Mouse (Mus musculus): ENCODE measurements around the gene Sergef. TPM values are rescaled to one million over a fixed set of nuclear protein-coding genes. Genes with fewer than 3 reads are reported as not detected.

The Sergef gene
- total RNA-seq, 2 experiments from 2014 or later, result 62.2 to 69.4 TPM

DNA sequence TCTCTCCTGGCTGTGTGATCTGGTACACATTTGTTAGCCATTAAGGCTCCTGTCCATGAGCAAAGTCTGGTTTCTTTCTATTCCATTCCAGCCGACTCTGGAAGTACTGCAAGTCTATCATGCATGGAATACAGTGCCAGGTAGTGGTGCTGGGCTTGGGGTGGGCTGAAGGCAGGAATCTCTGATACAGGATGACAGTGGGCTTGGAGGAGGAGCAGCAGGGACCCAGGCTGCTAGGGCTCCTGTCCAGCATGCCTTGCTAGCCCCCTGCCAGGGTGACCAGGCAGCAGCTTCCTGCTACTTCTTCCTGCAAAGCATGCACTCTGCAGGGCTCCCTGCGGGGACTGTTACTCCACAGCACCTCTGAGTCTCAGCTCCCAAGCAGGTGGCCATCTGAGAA is 128.8 kb downstream of the Sergef start:
- intact Hi-C loops (cut with DNase I), result no loop called here
- no peak for DNase-seq

DNA sequence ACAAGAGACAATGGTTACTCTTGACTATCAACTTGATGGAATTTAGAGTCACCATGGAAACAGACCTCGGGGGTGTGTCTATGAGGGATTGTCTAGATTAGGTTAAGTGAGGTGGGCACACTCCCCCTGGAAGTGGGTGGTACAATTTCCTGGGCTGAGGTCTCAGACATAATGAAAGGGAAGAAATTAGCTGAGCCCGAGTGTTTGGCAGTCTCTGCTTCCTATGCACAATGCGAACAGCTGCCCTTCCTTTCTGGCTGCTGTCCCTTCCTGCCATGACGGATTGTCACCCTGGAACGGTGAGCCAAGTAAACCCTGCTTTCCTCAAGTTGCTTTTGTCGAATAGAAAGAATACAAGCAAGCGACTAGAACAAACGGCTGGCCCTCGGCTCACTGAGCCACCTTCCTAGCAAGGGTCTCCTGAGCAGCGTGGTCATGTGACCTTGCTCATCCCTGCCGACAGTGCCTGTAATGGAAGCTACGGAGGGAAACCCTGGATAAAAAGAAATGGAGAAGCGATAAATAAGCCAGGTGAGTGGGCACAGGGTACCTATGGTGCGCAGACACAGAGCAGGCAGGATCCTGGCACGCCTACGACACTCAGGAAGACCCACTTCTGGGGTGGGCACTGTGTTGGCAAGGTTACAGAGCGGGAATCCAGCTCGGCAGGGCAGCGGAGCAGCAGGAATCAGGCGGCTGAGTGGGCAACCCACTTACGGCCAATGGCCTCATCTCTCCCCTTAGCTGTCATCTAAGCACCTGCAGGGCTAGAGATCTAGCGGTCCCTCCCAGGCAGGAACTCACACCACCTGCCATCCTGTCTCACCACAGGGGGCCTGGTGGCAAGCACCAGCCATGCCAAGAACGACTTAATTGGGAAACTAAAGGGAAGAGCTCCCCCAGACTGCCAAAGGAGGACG is 130.0 kb downstream of the Sergef start:
- DNase-seq, result peak; percentile 87
- intact Hi-C loops (cut with DNase I), result no loop called here

GRCm38 (mm10) chr7:46508590-46509318 is 130.9 kb downstream of the Sergef start:
- intact Hi-C loops (cut with DNase I), result no loop called here
- no peak for DNase-seq

- intact Hi-C loops (cut with DNase I), result no loop called here
- peak; percentile 56 for DNase-seq
Measured at GRCm38 (mm10) chr7:46504157-46504556, 135.4 kb downstream of the Sergef start.

DNA sequence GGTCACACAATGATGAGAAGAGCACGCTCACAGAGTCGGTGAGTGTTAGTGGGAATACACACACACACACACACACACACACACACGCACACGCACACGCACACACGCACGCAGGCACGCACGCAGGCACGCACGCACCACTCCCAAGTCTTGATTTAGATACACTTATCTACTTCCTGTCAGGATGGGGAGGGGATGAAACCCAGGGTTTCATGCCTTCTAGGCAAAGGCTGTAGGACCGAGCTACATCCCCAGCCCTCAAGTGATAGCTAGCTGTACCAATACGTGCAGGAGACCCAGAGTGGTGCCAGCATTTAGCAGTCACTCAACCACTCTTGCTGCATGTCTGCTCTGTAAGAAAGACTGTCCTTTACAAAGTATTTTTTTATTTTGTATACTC is 137.0 kb downstream of the Sergef start:
- no peak for DNase-seq
- intact Hi-C loops (cut with DNase I), result no loop called here

DNA sequence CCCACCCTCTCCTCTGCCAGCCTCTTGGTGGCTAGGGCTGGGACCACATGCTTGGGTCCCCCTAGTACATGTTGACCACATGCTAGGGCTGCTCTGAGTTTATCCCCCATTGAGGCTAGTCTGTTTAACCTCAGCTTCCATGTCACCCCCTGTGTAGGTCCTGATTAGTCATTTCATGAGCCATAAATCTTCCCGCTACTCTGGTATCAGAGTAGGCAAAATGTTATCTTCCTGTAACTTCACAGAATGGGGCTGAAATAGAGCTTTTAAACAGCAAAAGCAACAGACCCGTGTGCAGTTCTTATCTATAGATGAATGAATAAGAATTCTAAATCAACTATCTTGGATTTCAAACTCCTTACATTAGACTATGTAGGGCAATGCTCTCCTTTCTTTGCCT is 138.1 kb downstream of the Sergef start:
- no peak for DNase-seq
- intact Hi-C loops (cut with DNase I), result no loop called here

DNA sequence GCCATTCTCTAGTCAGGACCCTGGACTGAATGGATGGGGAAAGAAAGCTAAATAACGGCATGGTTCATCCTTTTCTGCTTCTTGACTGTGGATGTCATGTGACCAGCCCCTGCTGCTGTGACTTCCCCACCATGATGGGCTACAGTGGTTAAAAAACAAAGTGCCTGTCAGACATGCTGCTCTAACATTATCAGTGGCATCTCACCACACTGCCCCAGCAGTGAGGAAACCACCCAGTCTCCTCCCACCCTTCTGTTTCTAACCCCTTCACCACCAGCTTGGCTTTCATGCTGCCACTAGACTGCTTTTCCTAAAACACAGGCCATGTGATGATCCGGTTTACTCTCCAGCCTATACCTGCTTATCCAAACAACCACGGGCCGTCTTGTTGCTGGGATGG is 140.0 kb downstream of the Sergef start:
- intact Hi-C loops (cut with DNase I), result no loop called here
- no peak for DNase-seq

DNA sequence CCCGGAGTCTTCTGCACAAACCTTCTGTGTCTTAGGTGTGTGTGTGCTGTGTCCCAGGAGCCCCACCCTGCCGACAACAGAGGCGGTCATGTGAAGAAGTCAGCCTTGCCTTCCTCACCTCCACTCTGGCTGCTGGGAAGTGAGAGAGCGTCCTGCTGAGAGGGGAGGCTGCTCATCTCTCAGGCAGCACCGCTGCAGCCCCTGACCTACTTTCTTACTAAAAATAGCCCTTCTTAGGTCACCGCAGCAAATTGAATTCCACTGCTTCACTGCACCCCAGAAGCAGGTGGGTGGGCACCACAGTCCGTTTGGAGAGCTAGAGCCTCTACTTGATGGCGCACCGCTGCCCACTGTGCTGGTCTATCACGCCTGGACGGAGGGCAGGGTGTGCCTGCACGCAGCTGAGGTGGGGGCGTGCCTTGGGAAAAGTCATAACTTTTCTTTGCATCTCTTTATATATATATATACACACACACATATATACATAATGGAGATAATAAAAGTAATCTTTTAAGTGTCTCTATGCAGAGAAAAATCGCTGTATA is 147.4 kb downstream of the Sergef start:
- intact Hi-C loops (cut with DNase I), result no loop called here
- DNase-seq, result no peak

DNA sequence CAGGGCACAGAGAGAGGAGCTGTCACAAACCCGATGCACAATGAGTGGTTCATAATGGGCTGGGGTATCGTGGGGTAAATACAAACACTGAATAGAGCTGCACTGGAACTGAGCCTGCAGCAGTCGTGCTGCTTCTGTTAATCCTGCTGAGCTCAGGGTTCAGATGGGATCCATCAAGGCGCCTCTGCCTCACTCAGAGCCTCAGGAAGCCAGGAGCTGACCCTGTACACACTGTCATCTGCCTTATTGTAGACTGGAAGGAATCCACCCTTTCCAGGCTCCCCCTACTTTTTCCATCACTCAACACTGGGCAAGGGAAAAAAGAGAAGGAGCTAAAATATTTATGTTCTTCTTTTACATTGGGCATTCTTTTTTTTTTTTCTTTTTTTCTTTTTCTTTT is 152.3 kb downstream of the Sergef start:
- intact Hi-C loops (cut with DNase I), result no loop called here
- no peak for DNase-seq

GRCm38 (mm10) chr7:46486761-46487160 is 152.8 kb downstream of the Sergef start:
- intact Hi-C loops (cut with DNase I), result no loop called here
- no peak for DNase-seq

- DNase-seq, result no peak
- intact Hi-C loops (cut with DNase I), result no loop called here
Measured at GRCm38 (mm10) chr7:46484223-46484622, 155.4 kb downstream of the Sergef start.

DNA sequence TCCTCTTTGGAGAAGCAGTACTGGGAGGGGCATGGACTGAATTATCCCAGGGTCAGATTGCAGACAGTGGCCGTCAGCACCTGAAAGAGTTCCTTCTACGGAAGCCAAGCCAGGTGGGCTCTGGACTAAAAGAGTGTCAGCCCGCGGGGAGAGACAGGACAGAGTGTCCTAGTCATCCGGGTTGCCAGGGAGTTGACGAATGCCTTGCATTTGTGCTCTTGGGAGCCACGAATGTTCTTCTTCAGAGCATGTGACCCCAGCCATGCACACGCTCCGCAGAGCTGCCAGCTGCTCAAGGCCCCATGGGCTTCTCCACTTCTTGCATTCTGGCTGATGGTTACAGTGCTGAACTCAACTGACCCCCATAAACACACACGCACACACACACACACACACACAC is 156.6 kb downstream of the Sergef start:
- intact Hi-C loops (cut with DNase I), result no loop called here
- DNase-seq, result no peak

- DNase-seq, result no peak
- intact Hi-C loops (cut with DNase I), result no loop called here
Measured at GRCm38 (mm10) chr7:46482099-46482531, 157.5 kb downstream of the Sergef start.

DNA sequence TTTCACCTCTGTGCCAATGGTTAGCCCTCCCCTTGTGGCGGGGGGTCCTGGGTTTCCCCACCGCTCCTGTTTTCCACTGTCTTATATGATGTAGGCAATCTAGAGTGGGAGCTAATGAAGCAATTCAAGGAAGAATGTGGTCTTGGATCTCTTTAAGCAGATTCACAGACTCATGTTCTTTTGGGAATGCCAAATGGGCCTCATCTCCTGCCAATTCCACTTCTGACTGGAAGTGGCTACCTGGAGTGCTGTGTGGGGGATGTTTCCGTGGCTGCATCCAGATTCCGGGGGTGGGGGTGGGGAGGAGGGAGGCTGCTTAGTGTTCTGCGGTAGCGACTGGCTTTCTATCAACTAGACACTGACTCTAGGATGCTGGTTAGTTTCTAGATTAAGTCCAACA is 159.8 kb downstream of the Sergef start:
- intact Hi-C loops (cut with DNase I), result no loop called here
- no peak for DNase-seq

DNA sequence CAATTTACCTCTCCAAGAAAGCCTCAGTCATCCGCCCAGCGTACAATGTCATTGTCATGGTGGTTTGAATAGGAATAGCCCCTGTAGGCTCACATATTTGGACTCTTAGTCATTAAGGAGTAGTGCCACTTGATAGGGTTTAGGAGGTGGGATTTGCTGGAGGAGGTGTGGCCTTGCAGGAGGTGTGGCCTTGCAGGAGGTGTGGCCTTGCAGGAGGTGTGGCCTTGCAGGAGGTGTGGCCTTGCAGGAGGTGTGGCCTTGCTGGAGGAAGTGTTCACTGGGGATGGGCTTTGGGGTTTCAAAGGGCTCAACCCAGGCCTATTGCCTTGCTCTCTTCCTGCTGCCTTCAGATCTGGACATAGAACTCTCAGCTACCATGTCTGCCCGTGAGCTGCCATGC is 162.2 kb downstream of the Sergef start:
- intact Hi-C loops (cut with DNase I), result no loop called here
- no peak for DNase-seq

- DNase-seq, result peak; percentile 71
- intact Hi-C loops (cut with DNase I), result no loop called here
Measured at GRCm38 (mm10) chr7:46475464-46475863, 164.1 kb downstream of the Sergef start.

DNA sequence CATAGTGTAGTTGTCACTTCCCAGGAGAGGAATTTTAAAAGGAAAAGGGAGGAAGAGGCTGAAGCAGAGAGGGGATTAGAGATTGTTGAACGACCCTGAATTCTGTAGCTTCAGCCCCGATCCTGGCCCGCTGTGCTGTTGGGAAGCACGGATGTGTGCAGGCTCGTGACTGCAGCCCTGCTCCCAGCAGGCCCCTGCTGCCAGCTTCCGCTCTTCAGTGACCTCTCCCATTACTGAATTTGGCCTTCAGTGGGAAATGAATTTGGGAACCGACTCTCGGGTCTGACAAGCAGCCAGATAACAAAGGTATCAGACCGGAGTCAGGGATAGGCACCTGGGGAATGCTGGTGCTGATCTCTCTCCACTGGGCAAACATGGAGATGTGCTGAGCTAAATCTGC is 166.5 kb downstream of the Sergef start:
- intact Hi-C loops (cut with DNase I), result no loop called here
- peak; percentile 15 for DNase-seq

DNA sequence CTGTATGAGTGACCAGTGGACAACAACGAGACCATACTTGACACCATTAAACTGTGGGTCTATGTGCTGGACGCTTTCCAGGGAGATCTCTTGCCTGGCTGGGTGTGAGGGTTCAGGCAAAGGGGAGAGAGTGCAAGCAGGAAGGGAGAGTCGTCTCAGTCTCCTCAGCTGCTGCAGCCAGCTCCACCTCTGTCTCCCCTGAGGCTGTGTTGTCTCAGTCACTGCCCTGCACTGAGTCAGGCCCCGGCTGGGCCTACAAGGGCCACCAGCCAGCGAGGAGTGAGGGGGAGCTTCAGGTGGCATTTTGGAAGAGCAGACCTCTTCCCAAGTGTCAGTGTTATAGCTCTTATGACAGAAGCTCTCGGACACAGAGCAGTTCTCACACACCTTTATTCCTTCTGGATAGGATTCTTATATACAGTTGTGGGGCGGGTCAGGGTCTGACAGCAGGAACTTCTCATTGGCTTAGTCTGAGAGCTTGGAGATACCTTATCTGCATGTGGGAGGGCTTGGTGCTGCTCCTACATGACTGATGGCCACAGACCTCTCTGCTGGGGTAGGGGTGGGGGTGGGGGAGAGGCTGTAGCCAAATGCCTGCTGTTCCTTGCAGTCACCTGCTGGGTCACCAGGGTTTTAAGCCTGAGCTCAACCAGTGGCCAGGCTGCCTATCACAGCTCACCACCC is 168.4 kb downstream of the Sergef start:
- no peak for DNase-seq
- intact Hi-C loops (cut with DNase I), result no loop called here

- intact Hi-C loops (cut with DNase I), result no loop called here
- DNase-seq, result no peak
Measured at GRCm38 (mm10) chr7:46469542-46469941, 170.1 kb downstream of the Sergef start.

DNA sequence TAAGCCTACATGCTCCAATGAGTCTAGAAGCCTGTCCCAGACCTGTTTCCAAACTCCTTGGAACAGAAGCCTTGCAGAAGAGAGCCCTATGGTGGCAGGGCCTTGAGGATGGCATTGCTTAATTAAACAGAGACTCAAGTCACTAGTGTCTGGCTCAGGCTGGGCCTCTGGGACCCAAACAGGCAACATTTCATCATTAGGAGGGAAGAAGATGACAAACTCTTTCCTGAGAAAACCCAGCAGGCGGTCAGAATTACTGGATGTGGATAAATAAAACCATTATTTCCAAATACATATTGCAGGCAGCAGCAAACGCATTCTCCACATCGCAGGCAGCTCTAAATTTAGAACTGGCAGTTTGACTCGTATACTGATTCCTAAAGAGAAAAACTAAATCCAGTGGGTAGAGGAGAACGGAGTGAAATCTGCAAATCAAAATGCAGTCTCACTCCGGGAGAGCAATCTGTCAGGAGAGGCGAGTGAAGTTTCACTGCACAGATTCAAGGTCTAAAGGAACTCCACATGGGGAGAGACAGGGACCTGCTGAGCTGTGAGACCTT is 173.1 kb downstream of the Sergef start:
- intact Hi-C loops (cut with DNase I), result no loop called here
- DNase-seq, result no peak

DNA sequence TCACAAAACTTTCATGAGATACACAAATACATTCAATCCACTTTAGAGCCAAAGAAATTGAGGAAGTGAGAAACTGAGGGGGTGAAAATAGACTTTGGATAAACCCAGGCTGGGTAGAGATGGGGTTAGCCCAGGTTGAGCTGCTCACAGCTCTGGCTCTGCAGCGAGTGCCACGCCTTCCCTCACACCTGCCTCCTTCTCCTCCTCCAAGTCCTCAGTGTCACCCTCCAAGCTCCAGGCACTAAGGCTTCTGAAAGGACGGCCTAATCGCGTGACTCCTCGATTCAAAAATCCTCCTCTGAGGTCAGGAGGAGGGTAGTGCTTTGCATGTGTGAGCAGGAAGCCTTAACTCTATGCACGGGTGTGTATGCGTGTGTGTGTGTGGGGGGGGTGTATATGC is 176.5 kb downstream of the Sergef start:
- no peak for DNase-seq
- intact Hi-C loops (cut with DNase I), result no loop called here

Measured in left cerebral cortex, postnatal 4 days (tissue).